Mouse (Mus musculus) liver, embryonic 16.5 days (tissue): Measurements from ENCODE around the gene Abi3. TPM values are rescaled to one million over a fixed set of nuclear protein-coding genes. Genes with fewer than 3 reads are reported as not detected.

Source experiments
- ATAC-seq: fragments of 200-750 bp; cut with Nextera tagmentation; 2 replicates; pipeline ENCODE4 v1.8.0; 2017; ENCODE audit warnings: low read depth, mild to moderate bottlenecking, moderate number of reproducible peaks, moderate library complexity
- H3K27ac ChIP-seq: fragments of 300-500 bp; sonication (generic); 2 replicates; pipeline ENCODE4 v1.5.1; 2014; ENCODE audit warnings: mild to moderate bottlenecking, low read length
- H3K27me3 ChIP-seq: fragments of 300-500 bp; sonication (generic); 2 replicates; pipeline ENCODE4 v1.6.1; 2014; ENCODE audit warnings: low read depth, low read length, mixed read lengths; ENCODE audit not compliant: control insufficient read depth, insufficient read depth
- H3K36me3 ChIP-seq: fragments of 300-500 bp; sonication (generic); 2 replicates; pipeline ENCODE4 v1.6.1; 2014; ENCODE audit warnings: mild to moderate bottlenecking; ENCODE audit not compliant: control insufficient read depth, insufficient read depth
- H3K4me1 ChIP-seq: fragments of 300-500 bp; sonication (generic); 2 replicates; pipeline ENCODE4 v1.6.1; 2014; ENCODE audit warnings: low read depth, low read length, mixed read lengths; ENCODE audit not compliant: control insufficient read depth
- H3K4me2 ChIP-seq: fragments of 300-500 bp; sonication (generic); 2 replicates; pipeline ENCODE4 v1.6.1; 2014; ENCODE audit warnings: low read depth, low read length, mixed read lengths
- H3K4me3 ChIP-seq: fragments of 300-500 bp; sonication (generic); 2 replicates; pipeline ENCODE4 v1.5.1; 2014; ENCODE audit warnings: low read depth, mild to moderate bottlenecking, low read length
- H3K9ac ChIP-seq: fragments of 300-500 bp; sonication (generic); 2 replicates; pipeline ENCODE4 v1.6.1; 2014; ENCODE audit warnings: low read depth, low read length
- H3K9me3 ChIP-seq: fragments of 300-500 bp; sonication (generic); replicated peaks from 2 replicates; pipeline ENCODE4 v1.6.1; 2016; ENCODE audit warnings: low read length; ENCODE audit not compliant: control insufficient read depth
- WGBS: fragments of 180-500 bp; shearing (Covaris S2); extraction: QIAGEN DNeasy Blood & Tissue Kit; methylation state at CpG from one replicate; pipeline ENCODE4 v1.1.7; 2014; ENCODE audit not compliant: insufficient replicate concordance; 5-methylcytosine and 5-hydroxymethylcytosine counted together
- polyA plus RNA-seq: library from polyadenylated mRNA; unstranded; fragments of >200 nt; fragmentation: Nextera tagmentation; extraction: Ambion mirVana; gene quantifications from 2 replicates; pipeline ENCODE4 v1.2.1, GENCODE M21; 2015

Abi3 gene
- polyA plus RNA-seq, 1 experiment from 2014 or later, result 7.6 TPM

DNA sequence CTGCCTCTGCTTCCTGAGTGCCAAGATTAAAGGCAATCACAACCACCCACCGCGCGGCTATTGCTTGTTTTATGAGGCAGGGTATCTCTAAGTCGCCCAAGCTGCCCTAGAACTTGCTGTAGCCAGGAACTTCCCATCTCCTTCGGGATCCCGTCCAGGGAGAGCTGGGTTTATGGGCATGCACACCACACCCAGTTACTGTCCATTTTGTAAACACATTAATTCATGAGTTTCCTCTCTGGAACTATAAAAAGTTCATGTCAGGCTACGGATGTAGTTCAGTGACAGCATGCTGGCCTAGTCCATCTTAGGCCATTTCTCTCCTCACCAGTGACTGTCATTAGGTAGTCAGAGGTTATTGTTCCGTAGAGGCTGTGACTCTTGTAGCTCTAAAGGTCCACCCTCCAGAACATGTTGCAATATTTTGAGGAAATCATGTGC lies 52.8 kb downstream of the Abi3 start:
- Histone ChIP-seq H3K27me3 (no peaks in the 10 kb centered on the region), H3K4me3 (no peak overlapping the region), H3K4me1 (peaks cover 26% of the 10 kb centered on the region), H3K27ac (no peak overlapping the region), H3K4me2 (no peak overlapping the region), H3K36me3 (no peaks in the 10 kb centered on the region; the same call in 1 of the 2 replicates), H3K9ac (no peak overlapping the region), H3K9me3 (peaks cover 7% of the 10 kb centered on the region)
- ATAC-seq, result no peak
- WGBS, result 72% methylated on average over 8 of the region's 8 CpGs

DNA sequence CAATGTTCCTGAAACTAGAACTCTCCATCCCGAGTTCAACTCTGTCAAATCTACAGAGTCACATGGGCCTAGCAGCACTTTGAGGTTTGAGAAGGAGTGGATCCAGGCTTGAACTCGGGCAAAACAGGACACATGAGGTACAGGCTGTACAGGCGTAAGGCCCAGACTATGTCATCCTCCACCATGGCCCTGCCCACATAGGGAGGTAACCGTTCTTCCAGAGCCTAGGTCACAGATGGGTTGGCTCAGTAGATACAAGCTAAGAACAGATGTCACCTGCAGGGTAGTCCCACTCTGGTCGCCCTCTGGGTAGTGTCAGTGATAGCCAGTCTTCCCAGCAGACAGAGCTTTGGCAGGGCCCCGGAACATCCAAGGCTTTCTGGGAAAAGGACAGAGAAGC lies 55.8 kb downstream of the Abi3 start:
- Histone ChIP-seq H3K9me3 (peaks cover 7% of the 10 kb centered on the region), H3K4me2 (no peak overlapping the region), H3K4me3 (no peak overlapping the region), H3K9ac (no peak overlapping the region), H3K27ac (no peak overlapping the region), H3K27me3 (no peaks in the 10 kb centered on the region), H3K36me3 (no peaks in the 10 kb centered on the region; the same call in 1 of the 2 replicates), H3K4me1 (peaks cover 5% of the 10 kb centered on the region; the same call in 1 of the 2 replicates)
- ATAC-seq, result no peak
- WGBS, result 75% methylated on average over 6 of the region's 6 CpGs

DNA sequence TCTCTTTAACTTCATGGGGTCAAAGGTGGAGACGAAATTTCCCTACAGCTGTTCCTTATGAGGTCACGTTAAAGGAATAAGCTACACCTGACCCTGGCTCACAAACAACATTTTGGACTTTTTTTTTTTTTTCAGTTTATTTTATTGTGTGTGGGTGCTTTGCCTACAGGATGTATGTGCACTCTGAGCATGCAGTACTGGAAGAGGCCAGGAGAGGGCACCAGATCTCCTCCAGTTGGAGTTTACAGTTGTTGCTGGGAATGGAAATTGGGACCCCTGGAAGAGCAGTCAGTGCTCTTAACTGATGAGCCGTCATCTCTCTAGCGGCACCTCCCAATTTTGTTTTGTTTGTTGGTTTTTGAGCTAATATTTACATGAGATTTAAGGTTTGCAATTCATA lies 56.6 kb downstream of the Abi3 start:
- Histone ChIP-seq H3K4me1 (peaks cover 5% of the 10 kb centered on the region; the same call in 1 of the 2 replicates), H3K9ac (no peak overlapping the region), H3K36me3 (no peaks in the 10 kb centered on the region), H3K27me3 (no peaks in the 10 kb centered on the region), H3K4me3 (no peak overlapping the region), H3K27ac (no peak overlapping the region), H3K9me3 (peaks cover 7% of the 10 kb centered on the region), H3K4me2 (no peak overlapping the region)
- no peak for ATAC-seq
- WGBS, result 82% methylated on average over 4 of the region's 4 CpGs

DNA sequence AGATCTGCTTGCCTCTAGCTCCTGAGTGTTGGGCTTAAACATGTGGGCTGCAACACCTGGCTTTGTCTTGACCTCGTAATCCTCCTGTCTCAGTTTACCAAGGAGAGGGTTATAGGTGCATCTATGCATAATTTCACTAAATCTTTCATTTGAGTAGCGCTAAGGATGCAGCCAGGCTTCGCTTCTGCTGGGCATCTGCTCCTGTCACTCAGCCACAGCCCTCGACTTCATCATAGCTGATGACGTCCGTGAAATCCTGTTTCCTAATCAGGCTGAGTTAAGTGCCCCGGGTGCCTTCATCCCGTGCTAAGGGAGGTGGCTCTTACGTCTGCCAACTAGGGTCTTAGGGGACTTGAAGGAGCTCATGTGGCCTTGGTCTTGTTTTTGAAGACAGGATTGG lies 58.3 kb downstream of the Abi3 start:
- Histone ChIP-seq H3K9ac (no peak overlapping the region), H3K9me3 (peaks cover 7% of the 10 kb centered on the region), H3K36me3 (no peaks in the 10 kb centered on the region), H3K4me1 (peaks cover 10% of the 10 kb centered on the region), H3K4me2 (no peak overlapping the region), H3K27me3 (no peaks in the 10 kb centered on the region), H3K4me3 (no peak overlapping the region), H3K27ac (no peak overlapping the region)
- no peak for ATAC-seq
- 75% methylated on average over 9 of the region's 9 CpGs for WGBS

DNA sequence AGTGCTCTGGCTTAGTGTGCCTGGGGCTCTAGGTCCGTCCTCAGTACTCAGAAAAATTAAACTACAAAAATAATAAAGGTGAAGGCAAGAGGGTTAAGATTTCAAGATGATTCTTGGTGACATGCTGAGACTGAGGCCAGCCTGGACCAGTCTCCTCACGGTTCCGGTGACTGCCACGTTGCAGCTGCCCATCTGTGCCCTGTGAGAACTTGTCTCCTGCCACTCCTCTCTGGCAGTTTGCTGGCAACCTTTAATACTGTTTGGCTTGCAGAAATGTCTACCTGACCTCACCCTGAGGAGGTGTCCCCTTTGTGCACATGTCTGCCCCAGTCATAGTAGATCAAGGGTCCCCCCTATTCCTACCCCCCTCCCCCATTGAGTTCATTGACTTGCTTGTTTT lies 58.8 kb downstream of the Abi3 start:
- Histone ChIP-seq H3K27ac (no peak overlapping the region), H3K4me3 (no peak overlapping the region), H3K36me3 (no peaks in the 10 kb centered on the region), H3K4me2 (no peak overlapping the region), H3K9me3 (peaks cover 7% of the 10 kb centered on the region), H3K27me3 (no peaks in the 10 kb centered on the region), H3K9ac (no peak overlapping the region), H3K4me1 (peaks cover 15% of the 10 kb centered on the region)
- 74% methylated on average over 4 of the region's 4 CpGs for WGBS
- no peak for ATAC-seq

DNA sequence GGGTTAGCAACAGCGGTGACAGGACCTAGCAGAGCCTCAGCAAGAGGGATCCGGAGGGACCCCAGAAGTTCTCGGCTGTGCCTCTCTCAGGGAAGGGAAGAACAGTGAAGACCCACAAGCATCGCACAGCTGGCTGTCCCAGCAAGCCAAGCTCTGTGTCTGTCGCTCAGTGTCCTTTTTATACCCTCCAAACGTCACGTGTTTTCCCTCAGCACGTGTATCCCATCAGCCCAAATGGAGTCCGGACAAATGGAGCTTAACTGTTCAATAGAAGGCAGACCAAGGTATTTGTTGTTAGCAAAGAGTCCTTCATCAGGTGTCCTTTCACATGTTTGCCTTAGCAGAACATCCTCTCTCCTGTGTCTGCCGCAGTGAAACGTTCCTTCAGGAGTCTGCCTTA lies 60.7 kb downstream of the Abi3 start:
- WGBS, result 85% methylated on average over 11 of the region's 11 CpGs
- no peak overlapping the region for H3K4me3 ChIP-seq
- no peaks in the 10 kb centered on the region for H3K27me3 ChIP-seq
- no peak overlapping the region for H3K27ac ChIP-seq
- H3K9me3 ChIP-seq, result peaks cover 7% of the 10 kb centered on the region
- no peaks in the 10 kb centered on the region for H3K36me3 ChIP-seq
- no peak for ATAC-seq
- no peak overlapping the region for H3K4me2 ChIP-seq
- peaks cover 34% of the 10 kb centered on the region for H3K4me1 ChIP-seq
- no peak overlapping the region for H3K9ac ChIP-seq

DNA sequence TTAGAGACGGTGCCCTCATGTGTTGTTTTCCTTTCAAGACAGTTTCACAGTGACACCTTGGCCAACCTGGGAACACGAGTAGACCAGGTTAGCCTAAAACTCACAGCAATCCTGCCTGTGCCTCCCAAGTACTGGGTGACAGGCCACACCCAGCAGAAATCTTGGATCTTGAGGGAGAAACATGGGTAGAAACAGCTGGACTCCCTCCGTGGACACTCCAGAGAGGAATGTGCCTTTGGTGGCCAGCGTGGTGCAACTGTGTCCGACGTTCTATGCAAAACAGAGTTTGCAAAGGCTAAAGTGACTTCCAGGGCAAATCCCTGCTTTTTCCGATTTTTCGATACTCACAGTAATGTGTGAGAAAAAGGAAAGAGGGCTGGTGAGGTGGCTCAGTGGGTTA lies 61.8 kb downstream of the Abi3 start:
- no peak overlapping the region for H3K27ac ChIP-seq
- ATAC-seq, result no peak

More for the DNA sequence above, 61.8 kb downstream of the Abi3 start:
- peaks cover 33% of the 10 kb centered on the region for H3K4me1 ChIP-seq
- no peak overlapping the region for H3K9ac ChIP-seq
- no peak overlapping the region for H3K4me3 ChIP-seq
- 87% methylated on average over 8 of the region's 8 CpGs for WGBS
- no peaks in the 10 kb centered on the region for H3K36me3 ChIP-seq
- no peak overlapping the region for H3K4me2 ChIP-seq
- H3K27me3 ChIP-seq, result no peaks in the 10 kb centered on the region
- peaks cover 1% of the 10 kb centered on the region; the same call in 1 of the 2 replicates for H3K9me3 ChIP-seq

Other genes starting within 250 kb of the Abi3 start
- gene Phb, start 175.5 kb downstream of the Abi3 start, polyA plus RNA-seq, result 126 and 130 TPM in 2 replicates
- gene Zfp652, start 129.8 kb downstream of the Abi3 start, polyA plus RNA-seq, result 5.8 and 5.9 TPM in 2 replicates
- 0.30 and 0.33 TPM in 2 replicates for gene B130006D01Rik, start 118.9 kb downstream of the Abi3 start, polyA plus RNA-seq
- gene Phospho1, start 18.0 kb downstream of the Abi3 start, polyA plus RNA-seq, result 6.5 and 7.7 TPM in 2 replicates
- 21.1 and 23.2 TPM in 2 replicates for gene Gngt2, start 5.3 kb downstream of the Abi3 start, polyA plus RNA-seq
- 0.08 and 0.50 TPM in 2 replicates for gene B4galnt2, start 72.4 kb upstream of the Abi3 start, polyA plus RNA-seq
- 10.4 and 10.8 TPM in 2 replicates for gene Igf2bp1, start 163.5 kb upstream of the Abi3 start, polyA plus RNA-seq
- gene Gip, start 182.1 kb upstream of the Abi3 start, polyA plus RNA-seq, result 0.25 TPM in 1 of 2 replicates, not detected in the other
- 47.5 and 54.4 TPM in 2 replicates for gene Snf8, start 192.4 kb upstream of the Abi3 start, polyA plus RNA-seq
- 13.2 TPM in 2 replicates for gene Ube2z, start 222.9 kb upstream of the Abi3 start, polyA plus RNA-seq
- gene Atp5g1, start 233.2 kb upstream of the Abi3 start, polyA plus RNA-seq, result 471 and 479 TPM in 2 replicates